Mouse (Mus musculus) olfactory bulb, adult 2 months (tissue): ENCODE results near the gene Myo18b.

Experiments
- CTCF ChIP-seq: fragments of 200-500 bp; IDR thresholded peaks from 2 replicates; pipeline ENCODE4 v1.5.1; 2012; ENCODE audit warnings: low read depth, mild to moderate bottlenecking, low read length, moderate library complexity; ENCODE audit not compliant: insufficient read depth
- POLR2A ChIP-seq: fragments of 200-500 bp; IDR thresholded peaks from 2 replicates; pipeline ENCODE4 v1.6.1; 2012; ENCODE audit warnings: mild to moderate bottlenecking, low read depth, low read length, moderate library complexity; ENCODE audit not compliant: insufficient read depth

- no peak for TF ChIP-seq POLR2A
- no peak for TF ChIP-seq CTCF
Measured at GRCm38 (mm10) chr5:112740651-112741050, 155.5 kb downstream of the Myo18b start.
